Mouse (Mus musculus) urinary bladder, adult 18-20 months (tissue): ENCODE results near the gene Map3k20.

Experiments
- DNase-seq, 2 experiments: peaks; one replicate each; pipeline ENCODE4 v3.0.0; 2022; ENCODE audit warnings: low spot score in 2 of 2, mixed read lengths in 2 of 2

Gene Map3k20

GRCm38 (mm10) chr2:72280524-72280923 is 4.9 kb upstream of the Map3k20 start:
- DNase-seq, result no peak

GRCm38 (mm10) chr2:72281971-72282370 is 3.5 kb upstream of the Map3k20 start:
- DNase-seq, result no peak

GRCm38 (mm10) chr2:72282733-72283132 is 2.7 kb upstream of the Map3k20 start:
- DNase-seq, result no peak

- DNase-seq, result no peak
These were observed 748 bp upstream of the Map3k20 start for GRCm38 (mm10) chr2:72284689-72285088.

DNA sequence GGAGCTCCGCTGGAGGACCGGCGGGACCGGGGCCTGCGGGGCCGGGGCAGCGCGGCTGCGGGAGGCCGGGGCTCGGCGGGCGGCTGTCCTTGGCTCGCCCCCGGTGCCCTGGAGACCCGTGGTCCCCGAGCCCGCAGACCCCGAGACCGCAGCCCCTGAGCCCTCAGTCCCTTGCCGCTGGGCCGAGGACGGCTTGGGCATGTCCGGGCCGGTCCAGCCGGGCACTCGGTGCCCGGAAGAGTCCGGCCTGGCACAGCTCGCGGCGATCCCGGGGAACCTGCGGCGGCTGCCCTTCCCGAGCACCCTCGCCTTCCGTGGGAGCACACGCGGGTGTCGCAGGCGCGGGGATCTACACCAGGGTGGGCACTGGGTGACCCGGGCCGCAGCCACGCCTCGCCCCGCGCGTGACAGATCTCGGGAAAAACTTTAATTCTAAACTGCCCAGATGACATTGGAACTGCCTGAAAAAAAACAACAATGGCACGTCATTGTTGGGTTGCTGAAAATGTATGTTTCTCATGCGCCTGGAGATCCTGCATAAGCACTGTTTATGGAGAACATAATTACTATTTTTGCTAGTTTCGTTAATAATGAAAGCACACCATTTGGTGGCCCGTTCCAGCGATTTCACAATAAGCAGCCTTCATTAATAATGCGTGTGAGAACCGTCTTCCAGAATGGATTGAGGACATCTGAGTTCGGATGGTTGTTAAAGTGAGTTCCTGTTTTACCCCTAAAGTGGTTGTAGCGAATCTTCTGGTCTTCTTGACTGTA is 638 bp downstream of the Map3k20 start:
- DNase-seq, result peak; percentile 29 to 68

DNA sequence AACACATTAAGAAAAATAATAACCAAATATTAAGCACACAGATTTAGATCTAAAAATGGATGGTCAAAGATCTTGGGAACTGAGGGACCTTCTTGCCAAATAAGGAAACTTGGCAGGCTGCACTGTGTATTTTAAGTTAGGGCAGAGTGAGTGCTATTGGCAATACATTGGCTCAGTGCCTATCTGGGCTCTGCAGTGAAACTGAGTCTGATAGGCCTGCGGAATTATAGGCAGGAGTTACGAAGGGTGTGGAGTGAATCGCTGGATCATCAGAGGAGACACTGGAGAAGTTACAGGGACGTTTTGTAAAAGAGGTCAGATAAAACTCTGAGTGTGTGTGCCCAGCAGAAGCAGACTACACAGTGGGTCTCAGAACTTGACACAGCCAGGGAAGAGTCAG is 1.7 kb downstream of the Map3k20 start:
- no peak for DNase-seq

DNA sequence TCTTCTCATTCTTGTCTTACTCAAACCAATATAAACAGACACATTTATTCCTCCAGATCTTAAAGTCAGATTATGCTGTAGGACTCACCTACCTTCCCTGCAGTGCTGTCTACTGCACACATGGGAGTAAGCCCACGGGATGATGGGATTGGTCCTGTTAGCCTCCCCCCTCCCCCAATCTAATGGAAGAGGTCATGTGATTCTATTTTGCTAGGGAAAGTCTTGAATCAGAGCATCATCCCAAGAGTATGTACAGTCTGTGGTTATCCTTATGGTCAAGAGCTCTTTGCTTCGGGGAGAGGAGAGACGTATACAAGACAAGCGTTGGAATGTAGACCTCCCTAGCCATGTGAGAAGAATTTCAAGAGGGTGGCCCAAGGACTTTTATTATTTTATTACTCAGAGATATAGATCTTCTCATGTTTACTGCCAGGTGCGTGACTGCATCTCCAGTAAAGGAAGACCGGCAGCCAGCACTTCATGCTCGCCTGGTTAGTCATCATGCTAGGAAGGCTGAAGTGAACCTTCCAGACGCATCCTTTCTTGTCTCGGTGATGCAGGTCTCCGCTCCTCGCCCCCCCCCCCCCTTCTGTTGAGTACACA is 3.6 kb downstream of the Map3k20 start:
- no peak for DNase-seq

- no peak for DNase-seq
These were observed 5.7 kb downstream of the Map3k20 start for GRCm38 (mm10) chr2:72291103-72291502.

DNA sequence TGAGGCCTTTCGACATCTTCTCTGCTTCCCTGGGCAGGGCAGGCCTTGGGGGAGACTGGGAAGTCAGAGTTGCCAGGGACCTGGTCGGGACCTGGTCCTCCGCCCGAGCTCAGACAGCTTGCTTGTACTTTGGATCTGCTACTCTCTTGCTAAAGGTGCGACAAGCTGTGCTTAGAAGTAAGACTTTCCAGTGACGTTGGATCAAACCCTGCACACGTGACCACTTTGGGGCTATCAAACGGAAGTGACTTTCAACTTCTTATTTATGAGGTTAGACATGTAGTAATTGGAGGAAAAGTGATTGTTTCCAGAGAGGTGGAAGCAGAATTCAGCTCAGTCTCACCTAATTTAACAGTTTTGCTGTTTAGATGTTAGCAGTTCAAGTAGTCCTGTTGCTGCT is 7.1 kb downstream of the Map3k20 start:
- DNase-seq, result no peak

DNA sequence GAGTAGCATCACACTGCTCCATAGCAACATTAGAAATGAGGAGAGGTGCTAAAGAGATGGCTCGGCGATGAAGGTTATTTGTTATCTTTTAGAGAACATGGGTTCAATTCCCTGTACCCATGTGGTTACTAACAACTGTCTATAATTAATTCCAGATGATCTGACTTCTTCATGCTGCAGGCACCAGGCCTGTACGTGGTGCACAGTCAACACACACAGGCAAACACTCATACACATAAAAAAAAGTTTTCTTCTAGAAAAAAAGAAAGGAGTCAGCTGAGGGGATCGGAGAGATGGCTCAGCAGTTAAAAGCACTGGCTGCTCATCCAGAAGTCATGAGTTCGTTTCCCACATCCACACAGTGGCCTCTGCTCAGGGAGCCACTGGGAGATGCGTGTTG is 9.6 kb downstream of the Map3k20 start:
- DNase-seq, result no peak

DNA sequence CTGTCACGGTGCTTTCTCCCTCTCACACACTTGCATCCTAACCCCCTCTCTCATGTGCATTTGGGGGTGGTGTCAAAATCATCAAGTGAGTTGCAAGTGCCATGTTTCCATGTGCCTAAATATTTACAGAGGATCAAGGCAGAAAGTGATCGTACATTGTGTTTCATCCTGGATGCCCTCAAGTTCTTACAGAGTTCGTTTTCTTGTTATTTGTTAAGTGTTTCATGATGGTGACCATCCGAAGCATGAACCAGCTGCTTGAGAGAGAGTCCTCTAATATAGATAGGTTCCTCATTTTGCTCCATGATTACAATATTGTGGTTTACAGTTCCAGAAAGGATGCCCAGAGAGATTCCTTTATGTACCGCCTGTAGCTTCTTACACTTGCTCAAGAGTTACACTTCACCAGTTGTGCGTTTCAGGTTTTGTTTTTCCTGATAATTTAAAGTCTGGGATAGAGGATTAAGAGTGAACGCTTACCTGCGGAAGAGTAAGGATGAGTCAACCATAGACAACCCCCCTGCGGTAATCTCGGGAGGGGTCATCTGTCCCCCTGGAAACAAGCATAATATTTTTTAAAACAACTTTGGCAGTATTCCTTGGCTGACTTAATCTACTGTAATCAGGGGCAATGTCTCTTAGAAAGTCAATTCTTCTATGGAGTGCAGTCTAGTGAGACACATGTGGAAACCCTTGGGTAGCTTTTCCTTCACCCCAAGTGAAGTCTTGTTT is 11.7 kb downstream of the Map3k20 start:
- DNase-seq, result no peak

DNA sequence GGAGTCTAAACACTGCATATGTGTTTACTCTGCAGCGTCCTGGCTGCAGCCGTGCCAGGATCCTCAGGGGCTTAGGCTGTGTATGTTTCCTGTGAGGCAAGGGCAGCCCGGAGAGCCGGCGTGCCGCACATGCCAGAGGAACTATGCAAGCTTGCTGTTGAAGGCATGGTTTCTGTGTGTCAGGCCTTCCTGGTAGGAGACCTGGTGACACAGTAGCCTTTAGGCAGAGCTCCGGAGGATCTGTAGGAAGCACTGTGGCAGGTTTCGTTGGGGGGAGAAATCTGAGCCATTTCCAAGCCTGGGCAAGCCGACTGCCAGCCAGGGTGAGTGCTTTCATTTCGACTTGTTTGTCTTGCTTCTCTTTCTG is 12.3 kb downstream of the Map3k20 start:
- DNase-seq, result peak; percentile 21 to 45

DNA sequence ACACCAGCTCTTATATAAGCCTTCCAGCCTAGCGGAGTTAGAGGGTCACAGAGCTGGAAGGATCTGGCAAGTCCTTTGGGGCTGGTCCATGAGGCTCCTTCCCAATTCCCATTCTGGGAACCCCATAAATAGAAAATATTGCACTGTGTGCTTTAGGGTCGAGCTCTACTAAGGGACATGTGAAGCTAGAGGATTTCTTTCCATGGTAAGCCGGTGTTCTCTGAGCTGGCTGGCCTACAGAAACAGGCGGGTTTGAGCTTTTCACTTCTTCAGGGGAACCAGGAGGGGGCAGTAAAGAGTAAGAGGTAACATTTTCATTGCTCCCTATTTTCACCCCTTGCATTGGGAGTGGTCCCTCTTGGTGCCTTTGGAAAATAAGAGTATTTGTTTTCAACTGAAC is 13.0 kb downstream of the Map3k20 start:
- no peak for DNase-seq

GRCm38 (mm10) chr2:72301194-72301916 is 15.9 kb downstream of the Map3k20 start:
- no peak for DNase-seq

- DNase-seq, result no peak
These were observed 20.3 kb downstream of the Map3k20 start for GRCm38 (mm10) chr2:72305738-72306137.

- no peak for DNase-seq
These were observed 22.9 kb downstream of the Map3k20 start for GRCm38 (mm10) chr2:72308351-72308750.

DNA sequence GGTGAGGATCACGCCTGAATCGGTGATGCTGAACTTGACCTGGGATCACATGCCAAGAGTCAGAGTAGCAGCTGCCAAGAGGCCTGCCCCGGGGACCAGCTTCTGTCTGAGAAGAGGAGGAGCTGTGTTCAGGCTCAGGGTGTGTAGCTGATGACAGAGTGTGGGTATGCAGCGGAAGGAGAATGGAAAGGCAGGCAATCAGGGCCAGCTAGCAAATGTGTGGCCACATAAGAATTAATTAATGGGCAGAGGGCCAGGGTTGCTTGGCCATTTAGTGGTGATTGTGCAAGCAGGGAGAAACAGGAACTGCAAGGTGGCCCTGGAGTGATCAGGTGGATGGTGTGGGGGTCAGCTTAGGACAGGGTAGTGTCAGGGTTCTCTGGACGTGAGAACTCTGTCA is 23.5 kb downstream of the Map3k20 start:
- no peak for DNase-seq

- no peak for DNase-seq
These were observed 26.0 kb downstream of the Map3k20 start for GRCm38 (mm10) chr2:72311486-72311885.

- no peak for DNase-seq
These were observed 27.9 kb downstream of the Map3k20 start for GRCm38 (mm10) chr2:72313312-72313711.

DNA sequence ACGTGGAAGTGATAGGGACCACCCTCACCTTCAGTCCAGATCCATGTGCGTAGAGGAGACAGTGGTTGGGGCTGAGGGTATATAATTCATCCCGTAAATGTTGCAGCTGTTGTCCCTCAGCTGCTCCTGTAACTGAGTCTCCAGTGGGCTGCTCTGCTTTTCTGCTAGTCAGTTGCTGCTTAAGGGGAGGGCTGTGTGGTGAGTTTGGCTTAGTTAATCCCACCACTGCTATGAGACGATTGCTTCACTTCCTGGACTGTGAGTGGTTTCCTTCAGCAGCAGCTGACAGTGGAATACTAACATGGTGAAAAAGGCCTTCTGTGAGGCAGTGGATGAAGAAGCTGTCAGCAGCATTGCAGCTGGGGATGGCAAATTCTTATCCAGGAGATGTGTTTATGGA is 33.0 kb downstream of the Map3k20 start:
- DNase-seq, result no peak

DNA sequence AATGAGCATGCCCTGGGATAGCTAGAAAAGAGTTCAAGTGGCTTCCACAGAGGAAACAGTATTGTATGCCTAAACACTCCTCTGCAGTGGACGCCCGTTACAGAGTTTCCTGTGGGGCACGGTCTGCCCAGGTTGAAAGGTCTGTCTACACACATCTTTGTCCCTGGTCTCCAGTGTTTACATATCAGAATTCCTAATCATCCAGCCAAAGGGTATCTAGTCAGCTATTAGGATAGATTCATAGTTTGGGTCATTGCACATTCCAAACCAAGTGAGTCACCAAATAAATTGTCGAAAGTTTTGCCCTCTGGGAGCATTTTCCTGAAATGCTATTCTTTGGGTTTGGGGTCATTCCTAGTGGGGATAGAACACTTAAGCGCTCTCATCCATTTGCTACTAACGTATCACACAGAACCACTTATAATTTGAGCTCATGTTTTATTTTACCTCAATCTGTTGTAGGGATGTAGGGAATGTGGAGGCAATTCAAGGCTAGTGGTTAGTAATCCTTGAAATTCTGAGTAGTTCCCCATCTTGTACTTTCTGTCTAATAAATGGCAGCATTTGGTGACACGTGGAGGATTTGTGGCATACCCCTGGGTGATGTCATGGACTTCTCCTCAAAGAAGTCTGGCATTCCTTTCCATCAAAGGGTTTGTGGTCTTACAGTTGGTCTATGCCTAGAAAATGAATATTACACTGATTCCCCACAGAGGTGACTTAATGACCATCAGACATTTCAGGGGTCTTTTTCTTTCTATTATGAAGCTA is 33.8 kb downstream of the Map3k20 start:
- no peak for DNase-seq

- no peak for DNase-seq
These were observed 35.2 kb downstream of the Map3k20 start for GRCm38 (mm10) chr2:72320661-72321060.
